In genomic region chrX:167233104-167233687, GRCm38 (mm10) we compare ENCODE assay signal across 8 mouse cellular contexts. TPM values are rescaled to one million over a fixed set of nuclear protein-coding genes. Genes with fewer than 3 reads are reported as not detected.
A peak's percentile ranks its signal among the peaks of the same experiment; 100 is the strongest.
DNase-seq lines count a peak whose midpoint lies in the region; ATAC-seq and TF ChIP-seq lines count a peak whose summit lies in the region.

No protein-coding gene starts in this region.

- peak; percentile 70 for DNase-seq in urinary bladder, postnatal 25 days (ENCODE audit: low spot score)
- DNase-seq in urinary bladder, adult 18-20 months (ENCODE audit: low spot score in 2 of 2): no peak
- DNase-seq in cerebellum, postnatal 25 days: peak; percentile 68 to 85
- DNase-seq in gastrocnemius, postnatal 10 days: peak; percentile 71
- DNase-seq in kidney, adult 11 months: peak; percentile 33
- peak; percentile 79 for DNase-seq in limb, embryonic 14.5 days (ENCODE audit: low spot score)
- peak; percentile 87 for DNase-seq in naive thymus-derived CD4-positive, alpha-beta T cell, adult 2 months (ENCODE audit: low read depth)
- DNase-seq in testis, postnatal 10 days (ENCODE audit: low spot score): peak; percentile 78

- H3K27me3 ChIP-seq in limb, embryonic 14.5 days (ENCODE audit: control insufficient read depth, insufficient read depth, low read length): no peaks in the 10 kb centered on the region

- peak; percentile 74 for ATAC-seq in limb, embryonic 14.5 days (ENCODE audit: low FRiP score, low read depth)

- no peak overlapping the region for H3K9ac ChIP-seq in limb, embryonic 14.5 days (ENCODE audit: low read depth, low read length, severe bottlenecking)

- H3K4me1 ChIP-seq in limb, embryonic 14.5 days (ENCODE audit: control insufficient read depth, insufficient read depth, low read length): no peaks in the 10 kb centered on the region

- WGBS in limb, embryonic 14.5 days: 30% methylated on average over 9 of the region's 9 CpGs

- no peaks in the 10 kb centered on the region for H3K9me3 ChIP-seq in limb, embryonic 14.5 days (ENCODE audit: control insufficient read depth, low read length)

- no peak overlapping the region for H3K27ac ChIP-seq in limb, embryonic 14.5 days (replicated peaks; ENCODE audit: low read depth, low read length)

- H3K36me3 ChIP-seq in limb, embryonic 14.5 days (ENCODE audit: control insufficient read depth, insufficient read depth, low read length): no peaks in the 10 kb centered on the region

- no peak for TF ChIP-seq POLR2A in limb, embryonic 14.5 days (IDR thresholded peaks at IDR 0.05; ENCODE audit: borderline replicate concordance, extremely low read depth, insufficient read depth, insufficient read length)

- peak overlapping the region; percentile 16 for H3K4me2 ChIP-seq in limb, embryonic 14.5 days (replicated peaks; ENCODE audit: low read depth, low read length, severe bottlenecking)

- no peak overlapping the region for H3K4me3 ChIP-seq in limb, embryonic 14.5 days (replicated peaks; ENCODE audit: low read length)

RNA-seq across cellular contexts. Expression of gene Tmsb4x, which starts 24.1 kb away (rescaled TPM):
- total RNA-seq in gastrocnemius, postnatal 10 days (2021): 100 to 1,000 TPM; 492 to 589 TPM
- polyA plus RNA-seq in limb, embryonic 14.5 days (2012; rRNA removed): 823 and 1,445 TPM in 2 replicates
- polyA plus RNA-seq in limb, embryonic 14.5 days (2014; fragmentation: Nextera tagmentation; extraction: Ambion mirVana): 2,522 and 2,721 TPM in 2 replicates

RNA-seq across cellular contexts. Expression of gene Tlr8, which starts 30.9 kb away (rescaled TPM):
- total RNA-seq in gastrocnemius, postnatal 10 days (2021): 1 to 10 TPM in 1 of 2 experiments, under 1 TPM in 1; 0.99 to 1.6 TPM
- 0.57 and 0.83 TPM in 2 replicates for polyA plus RNA-seq in limb, embryonic 14.5 days (2012; rRNA removed)
- 0.67 and 1.2 TPM in 2 replicates for polyA plus RNA-seq in limb, embryonic 14.5 days (2014; fragmentation: Nextera tagmentation; extraction: Ambion mirVana)

Comparison
In these comparisons a context has a peak if more than half of its experiments do, and no peak if none do; other contexts are left out.
1. DNase-seq: peak in urinary bladder, postnatal 25 days (single experiment), cerebellum, postnatal 25 days (2 of 2), gastrocnemius, postnatal 10 days (single experiment), kidney, adult 11 months (single experiment), limb, embryonic 14.5 days (single experiment), naive thymus-derived CD4-positive, alpha-beta T cell, adult 2 months (single experiment) and testis, postnatal 10 days (single experiment); none in urinary bladder, adult 18-20 months (0 of 2).